Mouse (Mus musculus): Measurements from ENCODE around the gene Lpar2.

GRCm38 (mm10) chr8:69804537-69804936 is 17.7 kb upstream of the Lpar2 start:
- TF ChIP-seq POLR2A (IDR thresholded peaks at IDR 0.05; ENCODE audit: insufficient read depth, low read depth, low read length) (no peak), CTCF (IDR thresholded peaks at IDR 0.05; ENCODE audit: insufficient read depth, low read depth, low read length) (no peak)
